ENCODE assay signal across 8 mouse cellular contexts in the genomic region with DNA sequence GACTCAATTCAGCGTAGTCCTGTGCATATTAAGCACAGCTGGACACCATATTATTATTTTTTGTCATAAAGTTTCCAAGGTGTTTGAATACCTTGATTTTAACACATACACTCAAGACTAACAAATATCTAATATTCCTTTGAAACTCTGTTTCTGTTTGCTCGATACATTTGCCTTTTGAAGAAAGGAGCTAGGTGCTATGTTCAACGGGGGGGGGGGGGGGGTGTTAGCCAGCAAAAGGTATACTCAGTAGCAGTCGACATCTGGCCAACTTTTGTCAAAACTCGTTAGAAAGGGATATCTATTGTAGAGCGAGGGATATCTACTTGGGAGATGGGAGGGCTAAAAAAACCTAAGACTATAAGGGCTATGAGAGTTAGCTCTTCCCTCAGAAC. TPM values are rescaled to one million over a fixed set of nuclear protein-coding genes. Genes with fewer than 3 reads are reported as not detected.
DNase-seq lines count a peak whose midpoint lies in the region; ATAC-seq and TF ChIP-seq lines count a peak whose summit lies in the region.

No protein-coding gene starts in this region.

- peak overlapping the region; percentile 84 for H3K4me3 ChIP-seq in kidney, adult 2 months (ENCODE audit: insufficient read depth, low read depth, low read length)
- peak overlapping the region; percentile 94 for H3K4me3 ChIP-seq in bone marrow macrophage, adult 2 months (ENCODE audit: insufficient read depth, low read length)
- peak overlapping the region; percentile 63 for H3K4me3 ChIP-seq in hindbrain, embryonic 14.5 days (replicated peaks; ENCODE audit: low read length)
- H3K4me3 ChIP-seq in midbrain, embryonic 14.5 days (replicated peaks; ENCODE audit: low read depth, low read length) = peak overlapping the region; percentile 50

- peak overlapping the region; percentile 69 for H3K4me2 ChIP-seq in hindbrain, embryonic 14.5 days (replicated peaks)
- H3K4me2 ChIP-seq in midbrain, embryonic 14.5 days (ENCODE audit: low read length) = peak overlapping the region; percentile 67

- H3K9me3 ChIP-seq in hindbrain, embryonic 14.5 days (ENCODE audit: control insufficient read depth, low read length) = no peaks in the 10 kb centered on the region
- no peaks in the 10 kb centered on the region for H3K9me3 ChIP-seq in midbrain, embryonic 14.5 days (ENCODE audit: control insufficient read depth, low read length)

- peak overlapping the region; percentile 78 for H3K9ac ChIP-seq in hindbrain, embryonic 14.5 days
- H3K9ac ChIP-seq in midbrain, embryonic 14.5 days (replicated peaks; ENCODE audit: low read length) = peak overlapping the region; percentile 87

- 20% methylated on average over 6 of the region's 6 CpGs for whole genome bisulfite sequencing in kidney, adult 2 months
- WGBS in hindbrain, embryonic 14.5 days = 23% methylated on average over 6 of the region's 6 CpGs
- 23% methylated on average over 6 of the region's 6 CpGs for WGBS in midbrain, embryonic 14.5 days

- peak overlapping the region; percentile 79; the same call in 1 of the 2 replicates for H3K27ac ChIP-seq in kidney, adult 2 months (ENCODE audit: insufficient read depth, low read depth, low read length)
- H3K27ac ChIP-seq in bone marrow macrophage, adult 2 months (ENCODE audit: insufficient read depth, low read depth, low read length) = peak overlapping the region; percentile 78
- H3K27ac ChIP-seq in hindbrain, embryonic 14.5 days = peak overlapping the region; percentile 89; the same call in 1 of the 2 replicates
- no peak overlapping the region; the same call in 1 of the 2 replicates for H3K27ac ChIP-seq in midbrain, embryonic 14.5 days (replicated peaks; ENCODE audit: low read depth, low read length)

- TF ChIP-seq POLR2A in kidney, adult 2 months (IDR thresholded peaks at IDR 0.05; ENCODE audit: low read depth, low read length) = no peak
- TF ChIP-seq POLR2A in bone marrow macrophage, adult 2 months (IDR thresholded peaks at IDR 0.05; ENCODE audit: borderline replicate concordance, low read depth, low read length) = no peak

- H3K4me1 ChIP-seq in kidney, adult 2 months (ENCODE audit: control insufficient read depth, insufficient read depth, low read length) = peaks cover 15% of the 10 kb centered on the region
- peaks cover 43% of the 10 kb centered on the region for H3K4me1 ChIP-seq in bone marrow macrophage, adult 2 months (ENCODE audit: control insufficient read depth, insufficient read depth, low read length)
- peaks cover 40% of the 10 kb centered on the region for H3K4me1 ChIP-seq in hindbrain, embryonic 14.5 days (replicated peaks; ENCODE audit: control insufficient read depth, insufficient read depth, low read length)
- H3K4me1 ChIP-seq in midbrain, embryonic 14.5 days (ENCODE audit: control insufficient read depth, insufficient read depth, low read length) = peaks cover 39% of the 10 kb centered on the region

- ATAC-seq in hindbrain, embryonic 14.5 days (ENCODE audit: low FRiP score) = no peak
- no peak for ATAC-seq in midbrain, embryonic 14.5 days (ENCODE audit: low FRiP score, low TSS enrichment)

- H3K36me3 ChIP-seq in kidney, adult 2 months (ENCODE audit: control insufficient read depth, insufficient read depth, low read length) = no peaks in the 10 kb centered on the region
- H3K36me3 ChIP-seq in hindbrain, embryonic 14.5 days (replicated peaks; ENCODE audit: control insufficient read depth, insufficient read depth) = no peaks in the 10 kb centered on the region
- no peaks in the 10 kb centered on the region for H3K36me3 ChIP-seq in midbrain, embryonic 14.5 days (ENCODE audit: control insufficient read depth, insufficient read depth, low read length)

- no peak for TF ChIP-seq CTCF in kidney, adult 2 months (conservative IDR thresholded peaks at IDR 0.05; ENCODE audit: insufficient read depth, insufficient read length, low read depth, low read length)
- TF ChIP-seq CTCF in bone marrow macrophage, adult 2 months (IDR thresholded peaks at IDR 0.05; ENCODE audit: low read depth, low read length) = no peak

- DNase-seq in kidney, adult 2 months = no peak
- DNase-seq in kidney, adult 18-20 months = no peak
- DNase-seq in hindbrain, embryonic 14.5 days (ENCODE audit: low spot score) = no peak
- DNase-seq in midbrain, embryonic 14.5 days = no peak
- no peak for DNase-seq in embryo, embryonic 10.5 days (ENCODE audit: low spot score)
- DNase-seq in layer of hippocampus, postnatal 25 days (ENCODE audit: extremely low spot score in 1 of 2, low spot score in 1 of 2) = no peak
- no peak for DNase-seq in gastrocnemius, postnatal 4 days (ENCODE audit: low spot score in 2 of 2)

- no peaks in the 10 kb centered on the region for H3K27me3 ChIP-seq in kidney, adult 2 months (replicated peaks; ENCODE audit: control insufficient read depth, insufficient read depth, low read length)
- peaks cover 22% of the 10 kb centered on the region for H3K27me3 ChIP-seq in hindbrain, embryonic 14.5 days (ENCODE audit: control insufficient read depth, insufficient read depth, low read length)
- peaks cover 17% of the 10 kb centered on the region; the same call in 1 of the 2 replicates for H3K27me3 ChIP-seq in midbrain, embryonic 14.5 days (ENCODE audit: control insufficient read depth, insufficient read depth, low read length)

RNA-seq across cellular contexts. Expression of a gene that starts 6.4 kb away (rescaled TPM):
- polyA plus RNA-seq in kidney, adult 2 months (2012; rRNA removed) = 57.9 and 110 TPM in 2 replicates
- 103 and 104 TPM in 2 replicates for polyA plus RNA-seq in bone marrow macrophage, adult 2 months (2012; ENCODE audit: insufficient read depth, insufficient read length, missing spikeins)
- polyA plus RNA-seq in hindbrain, embryonic 14.5 days (2014; fragmentation: Nextera tagmentation; extraction: Ambion mirVana) = 163 and 182 TPM in 2 replicates
- polyA plus RNA-seq in midbrain, embryonic 14.5 days (2014; fragmentation: Nextera tagmentation; extraction: Ambion mirVana) = 96.7 and 124 TPM in 2 replicates
- total RNA-seq in layer of hippocampus, postnatal 25 days (2021) = 100 to 1,000 TPM; 246 to 257 TPM
- total RNA-seq in gastrocnemius, postnatal 4 days (2021) = 1,000 to 10,000 TPM; 7,029 to 7,975 TPM
